Mouse (Mus musculus): Measurements from ENCODE around the gene Rbms3.

Gene Rbms3

DNA sequence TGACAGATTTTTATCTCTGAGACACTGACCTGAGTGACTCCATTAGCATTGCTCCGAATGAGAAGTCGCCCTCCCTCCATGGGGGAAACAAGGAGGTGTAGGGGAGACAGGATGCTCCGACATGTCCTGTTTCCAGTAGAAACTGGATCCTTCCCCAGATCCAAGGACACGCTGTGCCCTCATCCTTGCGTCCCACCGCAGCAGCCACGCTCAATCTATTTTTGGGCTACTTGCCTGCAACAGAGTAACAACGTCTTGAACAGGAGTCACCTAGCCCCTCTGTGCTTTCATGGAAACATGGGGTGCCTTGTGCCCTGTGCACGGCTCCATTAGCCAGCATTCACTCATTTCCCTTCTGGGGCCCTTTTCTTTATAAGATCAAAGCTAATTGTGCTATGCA lies at the start of gene Rbms3:
Gene Rbms3 (minus strand): TSS at position 143 of the 400 bp plus-strand sequence.
- no peak for DNase-seq

DNA sequence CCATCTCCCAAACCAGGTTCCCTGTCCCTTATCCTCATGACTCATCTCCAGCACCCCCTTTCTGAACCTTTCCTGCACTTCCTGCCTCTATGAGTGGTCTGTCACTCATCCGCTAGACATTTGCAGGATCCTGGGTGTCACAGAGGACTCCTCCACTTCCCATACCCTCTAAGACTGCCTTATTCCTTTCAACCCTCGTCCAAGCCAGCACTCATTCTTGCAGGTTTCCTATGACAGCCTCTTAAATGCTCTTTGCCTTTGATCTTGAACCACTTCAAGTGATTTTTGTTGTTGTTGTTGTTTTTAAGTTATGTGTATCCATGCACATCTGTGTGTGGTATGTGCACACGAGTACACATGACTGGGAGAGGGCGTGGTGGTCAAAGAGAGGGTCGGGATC lies 43.6 kb upstream of the Rbms3 start:
- DNase-seq, result no peak

DNA sequence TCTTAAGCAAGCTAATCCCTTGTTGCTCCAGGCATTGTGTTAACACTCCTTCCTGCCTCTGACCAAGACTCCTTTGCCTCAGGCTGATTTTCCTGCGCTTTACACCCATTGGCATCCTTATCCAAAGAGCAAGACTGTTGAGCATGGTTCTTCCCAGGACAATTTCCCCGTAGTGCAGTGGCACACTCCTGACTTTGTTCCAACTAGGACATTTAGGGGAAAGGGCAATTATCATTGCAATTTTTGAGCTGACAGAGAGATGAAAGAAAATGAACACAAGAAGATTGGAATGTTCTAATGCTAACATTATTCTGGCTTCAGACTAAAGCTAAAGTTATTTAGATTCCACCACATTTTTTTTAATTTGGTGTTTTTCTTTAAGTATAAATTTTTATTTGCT lies 24.9 kb upstream of the Rbms3 start:
- DNase-seq, result no peak

DNA sequence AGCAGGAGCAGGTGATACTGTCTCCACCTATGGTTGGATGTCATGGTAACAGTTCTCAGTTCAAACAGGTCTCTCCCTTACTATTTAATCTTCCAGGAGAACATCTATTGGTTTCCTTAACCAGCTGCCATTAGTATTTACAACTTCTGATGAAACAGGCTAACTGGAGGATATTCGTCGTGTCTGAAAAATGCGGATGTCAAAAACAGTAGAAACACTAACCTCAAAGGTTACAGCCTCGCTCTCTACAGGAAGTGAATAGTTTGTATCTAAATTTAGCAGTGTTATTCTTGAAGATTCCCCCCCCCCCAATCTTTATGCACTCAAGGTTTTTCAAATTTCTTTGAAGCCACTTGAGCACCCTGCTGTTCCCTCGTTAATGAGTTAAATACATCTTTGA lies 23.9 kb upstream of the Rbms3 start:
- DNase-seq, result no peak

DNA sequence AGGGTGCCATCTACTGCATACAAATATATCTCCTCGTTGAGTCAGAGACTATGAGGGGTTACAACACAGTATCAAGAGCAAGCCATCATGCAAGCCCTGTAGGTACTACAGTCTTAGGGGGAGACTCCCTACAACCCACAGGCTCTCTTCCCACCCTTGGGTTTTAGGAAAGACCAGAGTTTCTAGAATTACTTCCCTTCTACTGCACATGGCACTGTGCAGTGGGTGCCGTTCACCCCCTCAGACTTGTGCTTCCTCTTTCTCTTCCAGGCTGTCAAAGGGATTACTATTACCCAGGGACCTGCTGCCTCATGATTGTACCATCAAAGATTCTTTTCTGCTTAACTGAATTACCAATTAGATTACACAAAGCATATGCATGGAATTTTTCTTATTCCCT lies 16.4 kb upstream of the Rbms3 start:
- no peak for DNase-seq

DNA sequence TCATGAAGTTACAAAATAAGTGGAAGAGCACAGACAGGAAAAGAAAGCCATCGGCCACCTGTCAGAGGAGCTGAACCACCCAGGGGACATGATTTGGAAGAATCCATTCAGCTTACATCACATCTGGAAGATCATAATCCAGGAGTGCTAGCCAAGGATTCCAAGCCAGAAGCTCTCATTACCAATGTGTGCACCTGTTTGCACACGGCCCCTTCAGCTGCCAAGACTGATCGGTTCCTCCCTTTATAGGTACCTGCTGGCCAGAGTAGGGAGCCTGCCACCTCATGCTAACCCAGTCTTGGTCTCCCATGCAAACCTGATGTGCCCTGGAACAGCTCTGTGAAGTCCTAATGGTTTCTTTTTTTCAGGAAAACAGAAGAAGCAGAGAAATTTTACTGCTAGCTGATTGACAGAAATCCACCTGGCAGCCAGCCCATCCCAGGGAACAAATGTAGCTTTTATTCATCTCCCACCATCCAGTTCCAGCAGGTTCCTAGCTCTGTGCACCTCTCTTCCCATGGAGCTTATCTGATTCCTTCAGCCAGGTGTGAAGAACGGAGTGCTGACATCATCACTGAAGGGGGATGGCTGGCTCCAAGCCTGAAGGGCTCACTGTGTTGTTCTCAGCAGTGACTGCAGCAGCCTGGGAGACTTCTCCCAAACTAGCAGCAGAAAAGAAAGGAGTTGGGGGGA lies 11.5 kb upstream of the Rbms3 start:
- DNase-seq, result no peak

DNA sequence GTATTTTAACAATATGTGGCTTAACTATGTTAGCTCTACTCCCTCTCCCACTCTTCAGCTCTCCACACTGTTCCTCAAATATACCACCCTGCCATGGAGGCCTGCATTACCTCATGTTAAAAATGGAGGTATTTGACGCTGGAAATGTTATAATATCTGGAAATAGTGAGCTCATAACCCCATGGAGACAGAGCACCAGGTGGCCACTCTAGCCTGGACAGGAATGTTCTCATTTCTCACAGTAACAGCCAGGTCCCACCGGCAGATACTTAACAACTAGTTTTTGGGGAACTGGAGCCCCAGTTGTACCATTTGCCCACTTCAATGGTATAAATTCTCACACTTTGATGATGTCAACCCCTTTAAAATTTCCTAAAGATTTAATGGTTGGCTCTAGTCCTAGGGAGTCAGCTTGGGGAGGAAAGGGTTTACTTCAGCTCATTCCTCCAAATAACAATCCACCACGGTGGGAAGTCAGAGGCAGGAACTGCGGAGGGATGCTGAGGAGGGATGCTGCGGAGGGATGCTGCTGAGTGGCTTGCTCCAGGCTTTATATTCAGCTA lies 9.0 kb upstream of the Rbms3 start:
- no peak for DNase-seq

DNA sequence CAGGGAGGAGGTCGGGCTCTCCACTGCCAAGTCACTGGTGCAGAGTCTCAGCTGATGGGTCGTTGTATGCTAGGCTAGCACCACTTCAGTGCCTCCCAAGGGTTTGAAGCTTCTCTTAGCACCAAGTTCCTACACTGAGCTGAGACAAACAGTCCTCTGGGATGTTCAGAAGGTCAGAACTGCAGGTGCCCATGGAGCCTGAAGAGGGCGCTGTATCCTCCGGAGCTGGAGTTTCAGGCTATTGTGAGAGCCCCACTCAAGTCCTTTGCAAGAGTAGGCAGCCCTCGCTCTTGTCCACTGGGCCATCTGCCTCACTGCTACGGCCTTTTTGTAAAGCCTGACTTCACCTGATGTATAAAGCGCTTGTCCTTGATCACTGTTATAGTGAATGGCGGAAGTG lies 6.8 kb upstream of the Rbms3 start:
- DNase-seq, result no peak

DNA sequence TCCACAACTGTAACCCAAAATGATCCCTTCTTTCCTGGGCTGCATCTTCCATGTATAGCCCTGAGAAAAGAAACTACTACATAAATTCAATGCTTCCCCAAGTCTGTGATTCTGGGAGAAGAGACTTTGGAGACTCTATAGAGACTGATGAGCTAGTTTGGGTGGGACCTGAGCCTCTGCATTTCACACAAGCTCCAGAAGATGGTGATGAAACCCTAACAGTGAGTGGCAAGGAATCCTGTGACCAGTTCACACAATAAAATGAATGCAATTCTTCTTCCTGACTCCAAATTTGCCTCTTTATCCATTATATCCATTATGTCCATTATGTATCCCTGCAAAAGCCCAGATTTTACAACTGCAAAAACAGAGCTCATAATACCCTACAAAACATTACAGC lies 2.5 kb downstream of the Rbms3 start:
- no peak for DNase-seq

DNA sequence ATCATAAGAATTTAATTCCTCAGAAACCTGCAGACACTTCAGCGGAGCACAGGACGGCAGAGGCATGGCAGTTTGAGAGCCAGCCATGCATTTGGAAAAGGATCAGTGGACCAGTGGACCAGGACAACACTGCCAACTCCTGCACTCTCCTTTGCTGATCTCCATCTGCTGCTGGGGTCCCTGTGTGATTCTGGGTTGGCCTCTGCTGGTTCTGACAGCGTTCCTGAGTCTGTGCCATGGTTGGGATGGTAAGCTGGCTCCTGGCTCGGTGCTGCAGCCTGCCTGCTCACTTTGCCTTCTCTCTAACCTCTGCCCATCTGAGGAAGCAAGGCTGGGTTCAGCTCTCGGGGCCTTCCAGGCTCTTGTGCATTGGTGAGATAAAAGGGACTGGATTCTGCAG lies 28.9 kb downstream of the Rbms3 start:
- DNase-seq, result peak; percentile 24 to 29

DNA sequence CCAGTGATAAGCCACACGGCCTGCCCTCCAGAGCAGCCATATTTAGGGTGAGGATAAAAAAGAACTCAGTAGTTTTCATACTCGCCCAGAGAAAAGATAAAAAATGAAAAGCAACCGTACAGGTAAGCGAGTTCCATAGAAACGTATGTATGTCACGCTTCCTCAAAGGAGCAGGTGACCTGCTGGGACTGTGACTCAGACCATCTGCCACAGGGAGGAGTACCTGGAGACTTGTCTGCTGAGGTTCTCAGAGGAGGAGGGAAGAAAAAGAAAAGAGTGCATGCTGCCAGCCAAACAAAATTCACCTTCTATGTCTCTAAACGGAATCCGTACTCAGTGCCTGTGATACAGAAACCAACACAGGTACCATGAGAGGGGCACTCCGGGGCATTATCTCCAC lies 30.4 kb downstream of the Rbms3 start:
- peak; percentile 39 to 48 for DNase-seq

DNA sequence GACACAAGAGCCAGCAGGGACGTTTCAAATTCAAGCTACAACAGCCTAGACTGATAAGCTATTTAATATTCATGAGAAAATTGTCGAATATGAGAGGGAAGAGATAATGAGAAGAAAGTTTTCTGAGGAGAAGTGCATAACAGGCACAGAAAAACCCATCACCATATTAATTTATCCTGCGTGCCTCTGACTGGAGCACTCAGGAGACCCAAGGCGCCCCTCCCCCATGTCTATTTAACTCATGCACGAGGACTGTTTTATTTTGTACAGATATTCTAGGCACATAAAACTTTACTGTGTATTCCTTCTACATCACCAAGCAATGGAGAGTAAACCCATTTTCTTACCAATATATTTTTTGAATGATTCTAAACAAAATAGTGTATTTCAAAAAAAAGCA lies 33.6 kb downstream of the Rbms3 start:
- no peak for DNase-seq

DNA sequence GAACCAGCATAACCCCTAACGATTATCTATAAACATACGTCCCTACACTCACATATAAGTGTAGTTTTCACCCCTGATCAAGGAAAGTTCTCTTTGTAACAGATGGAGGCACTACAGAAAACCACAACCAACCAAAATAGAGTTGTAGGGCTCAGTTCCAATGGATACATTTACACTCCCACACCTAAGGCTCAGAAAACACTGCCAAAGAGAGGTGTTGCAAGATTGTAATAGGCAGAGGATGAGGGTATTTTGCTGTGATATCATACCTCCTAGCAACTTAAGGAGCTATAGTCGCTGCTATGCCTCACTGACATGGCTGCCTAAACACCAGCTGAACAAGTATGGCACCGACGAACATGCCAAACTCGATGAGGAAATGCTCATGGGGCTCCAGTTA lies 44.4 kb downstream of the Rbms3 start:
- no peak for DNase-seq

DNA sequence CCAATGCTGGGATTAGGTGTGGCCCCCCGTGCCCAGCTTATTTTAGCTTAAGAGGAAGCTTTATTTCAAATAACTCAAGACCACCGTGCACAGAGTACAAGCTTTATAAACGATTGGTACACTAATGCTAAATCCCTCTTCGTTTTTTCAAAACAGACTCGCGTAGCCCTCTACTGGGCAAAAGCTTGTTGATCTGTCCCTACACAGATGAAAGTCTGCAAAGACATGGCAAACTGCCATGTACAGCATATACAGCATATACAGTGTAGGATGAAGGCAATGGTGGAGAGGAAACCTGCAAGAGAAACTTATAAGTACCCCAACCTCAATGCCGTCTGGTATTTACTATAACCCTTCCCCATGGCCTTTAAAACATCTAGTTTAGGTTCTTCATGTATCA lies 46.1 kb downstream of the Rbms3 start:
- peak in 1 of 2 experiments; percentile 4 for DNase-seq

DNA sequence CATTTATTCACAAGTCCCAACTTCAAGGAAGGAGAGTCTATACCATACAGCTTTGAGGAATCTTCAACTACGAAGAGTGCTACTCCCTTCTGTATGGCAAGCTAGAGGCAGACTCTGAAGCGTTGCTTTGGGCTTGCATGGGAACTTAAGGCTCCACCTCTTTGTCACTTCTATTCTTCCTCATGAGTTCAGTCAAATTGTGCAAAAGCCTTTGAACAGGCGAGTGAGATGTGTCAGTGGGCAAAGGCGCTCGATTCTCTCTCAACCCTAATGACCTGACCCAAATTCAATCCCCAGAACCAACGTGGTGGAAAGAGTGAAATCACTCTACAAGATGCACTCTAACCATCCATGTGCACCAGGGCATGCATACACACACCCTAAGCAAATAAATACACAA lies 47.1 kb downstream of the Rbms3 start:
- no peak for DNase-seq

DNA sequence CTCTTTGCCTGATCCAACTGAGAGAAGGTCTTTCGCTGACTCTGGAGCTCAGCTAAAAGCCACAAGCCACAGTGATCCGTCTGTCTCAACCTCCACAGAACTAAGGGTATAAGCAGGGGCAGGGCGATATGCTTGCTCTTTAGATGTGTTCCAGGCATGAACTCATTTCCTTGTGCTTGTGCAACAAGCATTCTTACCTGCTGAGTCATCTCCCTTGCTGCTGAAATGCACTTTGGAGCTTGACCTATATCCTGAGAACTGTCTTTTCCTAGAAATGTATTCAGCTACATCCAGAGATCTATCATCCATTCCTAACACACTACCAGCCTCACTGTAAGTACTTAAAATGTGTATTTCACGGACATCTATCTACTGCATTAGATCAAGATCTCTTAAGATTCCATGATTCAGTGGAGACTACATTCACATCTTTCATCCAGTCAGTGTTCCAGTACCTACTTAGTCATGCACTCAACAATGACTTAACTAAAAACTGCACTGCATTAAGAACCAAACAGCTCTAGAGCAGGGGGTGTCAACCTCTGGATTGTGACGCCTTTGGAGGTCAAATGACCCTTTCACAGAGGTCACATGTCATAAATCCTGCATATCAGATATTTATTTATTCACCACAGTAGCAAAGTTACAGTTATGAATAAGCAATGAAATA lies 58.4 kb downstream of the Rbms3 start:
- no peak for DNase-seq

DNA sequence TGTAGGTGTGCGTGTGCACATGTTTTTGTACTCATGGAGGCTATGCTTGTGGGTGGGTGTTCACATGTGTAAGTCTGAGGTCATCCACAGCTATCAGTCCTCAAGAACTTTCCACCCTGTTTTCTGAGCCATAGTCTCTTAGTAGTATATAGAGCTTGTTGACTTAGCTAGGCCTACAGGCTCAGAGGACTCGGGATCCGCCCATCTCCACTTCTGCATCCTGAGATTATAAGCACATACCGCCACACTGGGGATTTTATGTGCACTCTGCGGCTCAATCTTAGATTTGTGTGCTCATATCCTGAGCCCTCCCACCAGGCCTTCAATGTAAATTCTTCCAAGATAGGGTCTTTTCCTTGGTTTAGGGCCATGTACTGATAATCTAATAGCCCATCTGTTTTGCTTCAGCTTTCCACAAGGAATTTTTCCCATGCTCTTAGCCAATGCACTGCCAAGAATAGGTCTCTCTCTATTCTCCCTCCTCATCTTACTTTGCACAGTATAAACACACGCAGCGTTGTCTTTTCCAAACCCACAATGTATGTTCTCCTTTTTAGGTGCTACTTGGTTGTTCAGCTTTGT lies 59.4 kb downstream of the Rbms3 start:
- no peak for DNase-seq

DNA sequence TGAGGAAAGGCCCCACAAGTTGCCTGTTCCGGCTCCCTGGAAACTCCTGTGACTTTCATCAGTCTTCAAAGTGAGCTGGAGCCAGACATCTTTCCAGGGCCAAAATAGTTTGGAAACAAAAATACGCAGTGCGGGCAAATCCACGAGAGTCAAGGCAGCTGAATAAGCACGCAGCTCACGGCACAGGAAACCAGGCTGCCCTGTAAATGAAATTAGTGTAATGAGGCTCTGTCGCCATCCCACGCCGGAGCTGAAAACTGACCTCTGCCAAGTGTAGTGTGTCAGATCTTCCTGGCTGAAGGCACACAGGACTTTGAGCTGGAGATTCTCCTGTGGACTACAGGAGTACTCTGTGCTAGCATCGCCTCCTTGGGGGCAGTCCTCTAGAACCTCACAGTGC lies 63.4 kb downstream of the Rbms3 start:
- no peak for DNase-seq

DNA sequence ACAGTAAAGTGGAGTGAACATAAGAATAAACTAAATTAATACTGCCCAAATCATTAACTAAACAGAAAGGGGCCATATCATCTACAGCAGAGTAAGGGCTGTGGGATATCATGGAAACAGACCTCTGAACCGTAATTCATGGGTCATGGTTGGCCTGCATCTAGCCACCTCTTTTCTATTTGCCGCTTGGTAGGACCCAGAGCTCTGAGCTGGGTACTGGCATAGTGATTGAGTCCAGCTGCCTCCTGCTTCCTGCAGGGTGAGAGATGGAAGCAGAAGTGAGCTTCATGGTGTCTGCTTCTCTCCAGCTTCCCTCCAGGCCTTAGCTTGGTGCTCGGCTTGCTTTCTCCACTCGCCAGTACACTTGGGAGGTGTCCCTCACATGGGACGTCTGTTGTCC lies 71.2 kb downstream of the Rbms3 start:
- DNase-seq, result no peak

DNA sequence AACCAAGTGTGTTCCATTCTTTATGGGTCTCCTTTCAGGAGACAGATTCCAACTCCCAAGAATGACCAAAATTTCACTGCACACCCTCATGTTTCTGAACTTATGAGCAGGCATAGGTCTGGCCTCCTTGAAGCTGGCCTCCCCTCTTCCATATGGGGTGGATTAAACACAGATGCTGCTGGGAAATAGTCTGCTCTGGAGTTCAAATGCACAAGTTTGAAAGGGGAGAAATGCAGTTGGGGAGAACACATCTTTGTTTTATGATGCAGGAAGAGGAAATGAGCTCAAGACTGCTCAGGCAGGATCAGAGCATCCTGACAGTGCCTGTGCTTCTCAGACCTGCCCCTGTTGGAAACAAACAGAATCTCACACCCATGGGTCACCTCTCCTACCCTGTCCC lies 75.4 kb downstream of the Rbms3 start:
- DNase-seq, result no peak

DNA sequence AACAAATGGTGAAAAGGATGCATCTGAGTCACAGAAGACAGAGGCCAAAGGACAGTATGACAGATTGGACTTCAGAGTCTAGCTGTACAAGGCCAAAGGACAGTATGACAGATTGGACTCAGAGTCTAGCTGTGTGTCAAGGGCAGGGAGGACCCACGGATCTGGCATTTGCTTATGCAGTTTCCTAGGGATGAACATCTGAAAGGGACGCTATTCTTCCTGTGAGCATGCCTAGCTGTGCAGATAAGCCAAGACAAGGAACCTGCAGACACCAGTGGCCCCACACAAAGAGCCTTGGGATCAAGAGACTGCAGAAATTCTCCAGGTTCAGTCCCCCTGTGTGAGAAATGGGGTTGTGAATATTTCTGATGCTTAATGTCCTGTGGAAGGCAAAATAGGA lies 100.4 kb downstream of the Rbms3 start:
- no peak for DNase-seq

DNA sequence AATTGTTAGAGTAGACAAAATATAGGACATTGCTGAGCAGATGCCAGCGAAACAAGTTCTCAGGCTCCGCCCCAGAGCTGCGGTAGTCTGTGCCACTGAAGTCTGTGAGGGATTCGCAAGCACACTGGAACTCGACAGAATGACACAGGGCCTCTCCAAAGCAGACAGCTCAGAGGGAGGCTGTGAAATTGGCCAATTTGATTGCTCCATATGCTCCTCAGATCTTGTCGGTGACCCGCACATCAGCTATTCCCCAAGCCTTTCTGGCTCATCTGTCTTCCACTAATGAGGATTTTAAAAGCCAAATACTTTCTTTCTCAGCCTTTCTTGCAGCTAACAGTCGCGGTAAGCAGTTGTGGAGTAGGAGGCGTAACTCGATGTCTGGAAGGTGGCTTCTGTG lies 120.8 kb downstream of the Rbms3 start:
- DNase-seq, result no peak

DNA sequence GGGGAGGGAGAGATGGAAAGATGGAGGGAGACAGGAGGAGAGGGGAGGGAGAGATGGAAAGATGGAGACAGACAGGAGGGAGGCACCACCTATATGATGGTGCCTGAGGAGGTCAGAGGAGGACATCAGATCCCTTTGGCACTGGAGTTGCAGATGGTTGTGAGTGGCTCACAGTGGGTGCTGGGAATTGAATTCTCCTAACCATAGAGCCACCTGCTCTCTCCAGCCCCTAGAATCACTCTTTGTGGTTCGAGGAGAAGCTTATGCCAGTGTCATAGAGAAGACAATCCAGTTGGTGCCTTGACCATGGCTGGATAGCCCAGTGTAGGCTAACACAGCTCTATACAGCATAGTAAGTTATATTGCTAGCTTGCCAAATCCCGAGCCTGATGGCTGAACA lies 137.8 kb downstream of the Rbms3 start:
- no peak for DNase-seq

DNA sequence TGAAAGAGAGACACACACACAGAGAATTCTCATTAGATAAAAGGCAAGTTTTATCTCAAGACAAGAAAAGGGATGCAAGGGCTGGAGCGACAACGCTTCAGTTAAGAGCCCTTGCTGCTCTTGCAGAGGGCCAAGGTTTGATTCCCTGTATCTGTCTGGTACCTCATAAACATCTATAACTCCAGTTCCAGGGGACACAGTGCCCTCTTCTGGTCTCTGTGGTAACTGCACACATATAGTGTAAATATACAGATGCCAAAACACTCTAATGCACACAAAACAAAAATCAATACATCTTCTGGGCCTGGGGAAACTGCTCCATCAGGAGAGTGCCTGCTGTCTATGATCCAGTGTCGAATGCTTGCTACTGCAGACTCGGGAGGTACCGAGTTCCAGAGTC lies 145.3 kb downstream of the Rbms3 start:
- DNase-seq, result no peak
